Mouse (Mus musculus) liver, adult 2 months (tissue): ENCODE data around the gene Psmc4. TPM values are rescaled to one million over a fixed set of nuclear protein-coding genes. Genes with fewer than 3 reads are reported as not detected.
A peak's percentile ranks its signal among the peaks of the same experiment; 100 is the strongest.

ENCODE experiments used
- DNase-seq: peaks from one replicate; pipeline ENCODE4 v3.0.0-alpha.2; 2011; ENCODE audit warnings: low read depth, low spot score; ENCODE audit errors: extremely low read depth
- H3K27ac ChIP-seq: fragments of 200-500 bp; replicated peaks from 2 replicates; pipeline ENCODE4 v1.5.1; 2012; ENCODE audit warnings: low read depth, mild to moderate bottlenecking, control low read depth, inconsistent platforms, low read length; ENCODE audit not compliant: insufficient read depth
- H3K27me3 ChIP-seq: fragments of 200-500 bp; 2 replicates; pipeline ENCODE4 v1.6.1; 2012; ENCODE audit warnings: mild to moderate bottlenecking, moderate library complexity, low read length, inconsistent platforms; ENCODE audit not compliant: control insufficient read depth, insufficient read depth
- H3K36me3 ChIP-seq: fragments of 200-500 bp; 2 replicates; pipeline ENCODE4 v1.6.1; 2012; ENCODE audit warnings: low read length, inconsistent platforms; ENCODE audit not compliant: control insufficient read depth, insufficient read depth
- H3K4me1 ChIP-seq: fragments of 200-500 bp; 2 replicates; pipeline ENCODE4 v1.6.1; 2011; ENCODE audit warnings: low read length; ENCODE audit not compliant: control insufficient read depth, insufficient read depth
- H3K4me3 ChIP-seq: fragments of 200-500 bp; 2 replicates; pipeline ENCODE4 v1.5.1; 2011; ENCODE audit warnings: low read depth, mild to moderate bottlenecking, control low read depth, low read length, moderate library complexity; ENCODE audit not compliant: insufficient read depth
- H3K79me2 ChIP-seq: fragments of 200-500 bp; 2 replicates; pipeline ENCODE4 v1.6.1; 2012; ENCODE audit warnings: inconsistent platforms, mild to moderate bottlenecking, low read length, moderate library complexity; ENCODE audit not compliant: control insufficient read depth, insufficient read depth
- H3K9ac ChIP-seq: fragments of 200-500 bp; 2 replicates; pipeline ENCODE4 v1.6.1; 2012; ENCODE audit warnings: low read depth, mild to moderate bottlenecking, control low read depth, inconsistent platforms, low read length
- CTCF ChIP-seq: fragments of 200-500 bp; IDR thresholded peaks from 2 replicates; pipeline ENCODE4 v1.5.1; 2011; ENCODE audit warnings: low read depth, low read length, control low read depth
- POLR2A ChIP-seq: fragments of 200-500 bp; IDR thresholded peaks from 2 replicates; pipeline ENCODE4 v1.6.1; 2011; ENCODE audit warnings: low read length, control low read depth; ENCODE audit not compliant: insufficient read depth; ENCODE audit errors: extremely low read depth
- WGBS: fragments of 180-500 bp; shearing (Covaris S2); methylation state at CpG from one replicate; pipeline ENCODE4 v1.1.7; 2018; 5-methylcytosine and 5-hydroxymethylcytosine counted together
- polyA plus RNA-seq: library from polyadenylated mRNA; depleted of rRNA; stranded (reverse); fragments of >200 nt; gene quantifications from 2 replicates; pipeline ENCODE4 v1.2.3, GENCODE M21; 2012; rRNA removed
- total RNA-seq: library from RNA; depleted of rRNA; stranded (reverse); fragments of >200 nt; gene quantifications from 2 replicates; pipeline ENCODE4 v1.2.3, GENCODE M21; 2014; rRNA removed

Psmc4 gene
- total and polyA plus RNA-seq, 2 experiments: 98.8 to 99.4 TPM

DNA sequence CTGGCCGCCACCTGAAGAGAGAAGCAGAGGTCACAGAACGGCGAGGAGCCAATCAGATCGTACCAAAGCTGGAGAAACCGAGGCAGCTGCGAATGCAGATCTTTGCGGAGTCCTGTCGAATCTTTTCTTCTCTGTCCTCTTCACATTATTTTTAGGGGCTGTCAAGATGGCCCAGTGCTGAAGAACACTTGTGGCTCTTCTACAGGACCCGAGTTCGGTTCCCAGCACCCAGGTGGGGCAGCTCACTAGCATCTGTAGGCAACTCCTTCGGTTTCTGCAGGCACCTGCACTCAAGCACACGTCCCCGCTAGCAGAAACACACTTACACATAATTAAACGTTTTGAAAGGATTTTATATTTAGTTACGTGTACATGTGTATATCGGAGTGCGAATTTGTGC is 683 bp upstream of the Psmc4 start:
- WGBS: 60% methylated on average over 17 of the region's 17 CpGs
- Histone ChIP-seq H3K36me3 (peaks cover 21% of the 10 kb centered on the region), H3K27ac (no peak overlapping the region), H3K4me1 (peaks cover 19% of the 10 kb centered on the region; the same call in 1 of the 2 replicates), H3K4me3 (no peak overlapping the region), H3K9ac (no peak overlapping the region), H3K79me2 (peaks cover 5% of the 10 kb centered on the region; the same call in 1 of the 2 replicates), H3K27me3 (no peaks in the 10 kb centered on the region)
- DNase-seq: no peak
- no peak for TF ChIP-seq CTCF
- TF ChIP-seq POLR2A: no peak

DNA sequence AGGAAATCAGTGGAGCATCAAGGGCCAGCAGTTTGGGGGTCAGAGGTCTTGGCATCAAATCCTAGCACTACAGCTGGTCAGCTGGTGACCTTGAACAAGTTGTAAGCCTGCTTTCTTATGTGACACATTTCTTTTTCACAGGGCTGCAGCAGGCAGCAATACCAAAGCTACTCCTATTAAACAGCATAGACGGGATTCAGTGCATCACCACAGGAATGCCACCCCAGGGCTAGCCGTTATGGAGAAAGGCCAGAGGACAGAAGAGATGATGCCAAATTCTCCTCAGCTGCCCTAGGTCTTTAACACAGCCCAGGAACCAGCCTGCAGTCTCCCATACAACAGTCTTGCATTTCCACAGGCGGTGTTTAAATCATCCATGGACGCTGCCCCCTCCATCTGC is 5.4 kb downstream of the Psmc4 start:
- H3K36me3 ChIP-seq: peaks cover 45% of the 10 kb centered on the region
- H3K27me3 ChIP-seq: no peaks in the 10 kb centered on the region
- no peak overlapping the region for H3K27ac ChIP-seq
- 93% methylated on average over 4 of the region's 4 CpGs for WGBS
- no peak overlapping the region for H3K4me3 ChIP-seq
- DNase-seq: no peak
- peaks cover 2% of the 10 kb centered on the region; the same call in 1 of the 2 replicates for H3K79me2 ChIP-seq
- peaks cover 4% of the 10 kb centered on the region; the same call in 1 of the 2 replicates for H3K4me1 ChIP-seq
- TF ChIP-seq POLR2A: no peak
- TF ChIP-seq CTCF: no peak
- no peak overlapping the region for H3K9ac ChIP-seq

DNA sequence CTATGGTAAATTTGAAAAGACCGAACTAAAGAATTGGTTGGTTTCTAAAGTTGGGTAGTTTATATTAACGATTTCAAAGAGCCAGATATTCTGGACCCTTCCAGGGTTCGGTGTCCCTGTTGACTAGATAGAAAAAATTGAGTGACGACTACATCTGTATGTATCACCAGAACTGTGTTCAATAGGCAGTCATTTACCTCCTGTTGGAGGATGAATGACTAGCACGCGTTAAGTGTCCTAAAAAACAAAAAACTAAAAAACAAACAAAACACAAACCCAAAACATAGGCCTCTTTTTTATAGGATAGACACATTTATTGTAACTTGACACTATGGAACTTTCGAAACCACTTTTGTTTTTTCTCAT is 35.5 kb downstream of the Psmc4 start:
- Histone ChIP-seq H3K36me3 (no peaks in the 10 kb centered on the region), H3K27me3 (no peaks in the 10 kb centered on the region), H3K4me3 (peak overlapping the region; percentile 73), H3K79me2 (no peaks in the 10 kb centered on the region), H3K9ac (no peak overlapping the region), H3K4me1 (peaks cover 4% of the 10 kb centered on the region; the same call in 1 of the 2 replicates), H3K27ac (no peak overlapping the region)
- WGBS: 27% methylated on average over 7 of the region's 7 CpGs
- TF ChIP-seq CTCF (no peak), POLR2A (no peak)
- no peak for DNase-seq

GRCm38 (mm10) chr7:28013549-28014444 is 36.1 kb downstream of the Psmc4 start, which contains the start of gene Zfp850:
TSS of gene Zfp850 (minus strand) at chr7:28014115.
- Histone ChIP-seq H3K4me1 (peaks cover 4% of the 10 kb centered on the region; the same call in 1 of the 2 replicates), H3K27ac (no peak within 1 kb of the TSS)

DNA sequence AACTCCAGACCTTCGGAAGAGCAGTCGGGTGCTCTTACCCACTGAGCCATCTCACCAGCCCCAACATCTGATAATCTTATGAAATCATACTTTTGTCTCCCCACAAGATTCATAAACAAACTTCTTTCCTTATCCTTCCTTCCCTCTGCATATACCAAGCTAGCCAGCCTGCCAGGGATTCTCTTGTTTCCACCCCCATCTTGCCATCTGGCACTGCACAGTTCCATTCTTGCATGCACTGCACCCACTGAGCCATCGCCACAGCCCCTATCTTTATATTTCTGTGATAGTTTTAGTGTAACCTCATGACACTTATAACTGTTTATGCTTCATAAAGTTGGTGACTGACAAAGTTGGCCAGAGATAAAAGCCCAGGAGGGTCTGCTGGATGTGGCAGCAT is 39.6 kb downstream of the Psmc4 start:
- DNase-seq: no peak
- 97% methylated on average over 3 of the region's 3 CpGs for WGBS
- no peaks in the 10 kb centered on the region for H3K27me3 ChIP-seq
- H3K4me1 ChIP-seq: peaks cover 4% of the 10 kb centered on the region; the same call in 1 of the 2 replicates
- H3K79me2 ChIP-seq: no peaks in the 10 kb centered on the region
- TF ChIP-seq POLR2A (no peak), CTCF (no peak)
- no peaks in the 10 kb centered on the region for H3K36me3 ChIP-seq
- H3K9ac ChIP-seq: no peak overlapping the region
- no peak overlapping the region for H3K4me3 ChIP-seq
- H3K27ac ChIP-seq: no peak overlapping the region

More at GRCm38 (mm10) chr7:28013549-28014444, 36.1 kb downstream of the Psmc4 start, which contains the start of gene Zfp850:
- no peaks in the 10 kb centered on the region for H3K27me3 ChIP-seq
- WGBS: 3% methylated on average over 47 of the region's 47 CpGs
- DNase-seq: peak; percentile 7
- no peaks in the 10 kb centered on the region for H3K36me3 ChIP-seq
- H3K4me3 ChIP-seq: peak within 1 kb of the TSS; percentile 73
- no peaks in the 10 kb centered on the region for H3K79me2 ChIP-seq
- H3K9ac ChIP-seq: peak within 1 kb of the TSS; percentile 69
- TF ChIP-seq POLR2A (no peak), CTCF (no peak)

Other genes starting within 250 kb of the Psmc4 start
- gene Zfp626, start 242.9 kb downstream of the Psmc4 start, total RNA-seq: 3.2 and 3.4 TPM in 2 replicates
- 0.26 and 0.35 TPM in 2 replicates for gene Zfp626, start 242.9 kb downstream of the Psmc4 start, polyA plus RNA-seq
- 2.5 TPM in 2 replicates for gene Zfp59, start 211.5 kb downstream of the Psmc4 start, total RNA-seq
- gene Zfp59, start 211.5 kb downstream of the Psmc4 start, polyA plus RNA-seq: 0.27 and 0.31 TPM in 2 replicates
- gene Zfp607a, start 192.6 kb downstream of the Psmc4 start, total RNA-seq: 1.9 and 2.6 TPM in 2 replicates
- gene Zfp607a, start 192.6 kb downstream of the Psmc4 start, polyA plus RNA-seq: 0.30 and 0.33 TPM in 2 replicates
- 3.9 and 4.9 TPM in 2 replicates for gene Zfp974, start 120.6 kb downstream of the Psmc4 start, total RNA-seq
- 0.49 and 0.80 TPM in 2 replicates for gene Zfp974, start 120.6 kb downstream of the Psmc4 start, polyA plus RNA-seq
- gene Zfp780b, start 70.9 kb downstream of the Psmc4 start, total RNA-seq: 8.9 and 9.2 TPM in 2 replicates
- 1.2 and 1.3 TPM in 2 replicates for gene Zfp780b, start 70.9 kb downstream of the Psmc4 start, polyA plus RNA-seq
- gene Zfp850, start 36.0 kb downstream of the Psmc4 start, total RNA-seq: 0.28 and 0.54 TPM in 2 replicates
- 0.02 TPM in 1 of 2 replicates, not detected in the other for gene Zfp850, start 36.0 kb downstream of the Psmc4 start, polyA plus RNA-seq
- 0.07 and 0.74 TPM in 2 replicates for gene Fcgbp, start 21.1 kb upstream of the Psmc4 start, total RNA-seq
- gene Fcgbp, start 21.1 kb upstream of the Psmc4 start, polyA plus RNA-seq: 1.2 and 1.4 TPM in 2 replicates
- not detected in 2 replicates for gene 9530053A07Rik, start 79.4 kb upstream of the Psmc4 start, total RNA-seq
- gene 9530053A07Rik, start 79.4 kb upstream of the Psmc4 start, polyA plus RNA-seq: not detected in 2 replicates
- gene Fbl, start 119.6 kb upstream of the Psmc4 start, total RNA-seq: 34.0 and 38.6 TPM in 2 replicates
- 32.7 and 36.0 TPM in 2 replicates for gene Fbl, start 119.6 kb upstream of the Psmc4 start, polyA plus RNA-seq
- gene Dyrk1b, start 129.4 kb upstream of the Psmc4 start, total RNA-seq: 7.0 and 9.7 TPM in 2 replicates
- 14.8 and 16.6 TPM in 2 replicates for gene Dyrk1b, start 129.4 kb upstream of the Psmc4 start, polyA plus RNA-seq
- 0.28 and 0.47 TPM in 2 replicates for gene Eid2, start 217.8 kb upstream of the Psmc4 start, total RNA-seq
- gene Eid2, start 217.8 kb upstream of the Psmc4 start, polyA plus RNA-seq: 0.35 and 0.50 TPM in 2 replicates
- 1.9 and 3.0 TPM in 2 replicates for gene Eid2b, start 227.6 kb upstream of the Psmc4 start, total RNA-seq
- gene Eid2b, start 227.6 kb upstream of the Psmc4 start, polyA plus RNA-seq: 3.5 and 3.9 TPM in 2 replicates
- gene Selenov, start 241.1 kb upstream of the Psmc4 start, total RNA-seq: not detected in 2 replicates
- gene Selenov, start 241.1 kb upstream of the Psmc4 start, polyA plus RNA-seq: not detected in 2 replicates